Mouse (Mus musculus): ENCODE measurements around the gene Cc2d2a.

- no peak for TF ChIP-seq CTCF (conservative IDR thresholded peaks at IDR 0.05; ENCODE audit: low read length)
- TF ChIP-seq NANOG (IDR thresholded peaks at IDR 0.05; ENCODE audit: borderline replicate concordance, low read length): no peak
- TF ChIP-seq POU5F1 (IDR thresholded peaks at IDR 0.05; ENCODE audit: borderline replicate concordance, low read length): no peak
Observed at GRCm38 (mm10) chr5:43728375-43729165, 66.4 kb downstream of the Cc2d2a start.
